Mouse (Mus musculus): ENCODE measurements around the gene Vmo1. TPM values are rescaled to one million over a fixed set of nuclear protein-coding genes. Genes with fewer than 3 reads are reported as not detected.
"Not testable (repeated sequence)": the region's sequence is repeated elsewhere in the genome, so short reads cannot be mapped to it uniquely, and the experiment has no call there.

Gene Vmo1
- polyA plus RNA-seq, 1 experiment from 2014 or later, result 0.66 TPM

DNA sequence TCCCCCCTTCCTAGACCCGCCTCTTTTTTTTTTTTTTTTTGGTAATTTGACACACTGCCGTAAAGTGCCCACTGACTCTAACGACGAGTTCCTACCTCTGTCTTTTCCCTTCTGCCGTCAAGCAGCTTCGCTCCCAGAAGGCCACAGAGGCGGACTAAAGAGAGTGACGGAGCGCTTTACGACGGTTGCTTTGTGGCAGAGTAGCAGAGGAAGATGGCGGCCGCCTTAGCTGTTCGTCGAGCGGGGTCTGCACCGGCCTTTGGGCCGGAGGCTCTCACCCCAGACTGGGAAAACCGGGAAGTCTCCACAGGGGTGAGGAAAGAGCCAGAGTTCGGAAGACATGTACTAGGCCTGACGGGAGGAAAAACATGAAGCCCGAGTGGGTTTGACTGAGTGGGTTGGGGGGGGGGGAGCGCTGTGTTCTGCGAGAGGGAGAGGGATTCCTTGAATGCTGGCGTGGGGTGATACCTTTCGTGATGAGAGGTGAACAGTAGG is 10.8 kb upstream of the Vmo1 start, which contains the start of gene Psmb6:
Gene Psmb6, plus strand, starts transcription at position 184 of the 495 bp plus-strand sequence.
- Histone ChIP-seq H3K27me3 (ENCODE audit: insufficient read depth, low read length) (no peaks in the 10 kb centered on the region), H3K27ac (no peak within 1 kb of the TSS; the same call in 1 of the 2 replicates), H3K9me3 (replicated peaks; ENCODE audit: low read length) (no peaks in the 10 kb centered on the region), H3K4me3 (replicated peaks; ENCODE audit: low read depth, low read length) (peak within 1 kb of the TSS; percentile 77), H3K36me3 (ENCODE audit: insufficient read depth, low read length) (peaks cover 23% of the 10 kb centered on the region), H3K4me1 (replicated peaks; ENCODE audit: insufficient read depth, low read length) (peaks cover 5% of the 10 kb centered on the region; the same call in 1 of the 2 replicates), H3K9ac (ENCODE audit: low read depth, low read length) (peak within 1 kb of the TSS; percentile 75), H3K4me2 (ENCODE audit: low read length) (peak within 1 kb of the TSS; percentile 73)
- TF ChIP-seq CTCF (IDR thresholded peaks at IDR 0.05; ENCODE audit: low read depth), result no peak
- WGBS, result under 1% methylated on average over 25 of the region's 26 CpGs
- DNase-seq (ENCODE audit: low spot score) (peak; percentile 99), ATAC-seq (replicated peaks; ENCODE audit: low FRiP score, low read depth) (peak; percentile 93)

DNA sequence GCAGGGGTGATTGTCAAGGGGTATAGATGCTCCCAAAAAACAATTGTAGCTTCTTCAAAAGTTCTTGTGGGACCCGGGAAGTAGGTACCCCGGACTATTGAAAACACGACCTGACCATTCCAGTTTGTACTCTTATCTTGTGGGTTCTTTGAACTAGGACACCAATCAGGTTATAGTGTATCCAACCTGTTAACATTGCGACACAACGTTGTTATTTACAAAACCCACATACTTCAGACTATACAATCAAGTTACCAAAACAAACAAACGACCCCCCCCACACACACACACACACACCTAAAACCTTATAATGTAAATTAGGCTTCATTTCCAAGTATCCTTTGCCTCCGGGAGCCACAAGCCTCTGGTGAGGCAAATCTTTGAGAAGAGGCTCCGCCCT is 10.4 kb upstream of the Vmo1 start:
- Histone ChIP-seq H3K4me2 (ENCODE audit: low read length) (peak overlapping the region; percentile 48), H3K4me1 (replicated peaks; ENCODE audit: insufficient read depth, low read length) (peaks cover 5% of the 10 kb centered on the region; the same call in 1 of the 2 replicates), H3K27me3 (ENCODE audit: insufficient read depth, low read length) (no peaks in the 10 kb centered on the region), H3K9me3 (replicated peaks; ENCODE audit: low read length) (no peaks in the 10 kb centered on the region), H3K4me3 (replicated peaks; ENCODE audit: low read depth, low read length) (peak overlapping the region; percentile 77), H3K27ac (no peak overlapping the region), H3K9ac (ENCODE audit: low read depth, low read length) (peak overlapping the region; percentile 31; the same call in 1 of the 2 replicates), H3K36me3 (ENCODE audit: insufficient read depth, low read length) (peaks cover 23% of the 10 kb centered on the region)
- DNase-seq (ENCODE audit: low spot score) (no peak), ATAC-seq (replicated peaks; ENCODE audit: low FRiP score, low read depth) (no peak)
- WGBS, result 7% methylated on average over 8 of the region's 8 CpGs
- no peak for TF ChIP-seq CTCF (IDR thresholded peaks at IDR 0.05; ENCODE audit: low read depth)

GRCm38 (mm10) chr11:70523306-70523989 is 9.0 kb upstream of the Vmo1 start:
- WGBS, result 84% methylated on average over 8 of the region's 8 CpGs
- peak; percentile 32; the same call in 1 of the 2 replicates for TF ChIP-seq CTCF (IDR thresholded peaks at IDR 0.05; ENCODE audit: low read depth)
- ATAC-seq (replicated peaks; ENCODE audit: low FRiP score, low read depth); H3K4me1 ChIP-seq (replicated peaks; ENCODE audit: insufficient read depth, low read length); H3K4me2 ChIP-seq (ENCODE audit: low read length); H3K9ac ChIP-seq (ENCODE audit: low read depth, low read length); DNase-seq (ENCODE audit: low spot score); H3K4me3 ChIP-seq (replicated peaks; ENCODE audit: low read depth, low read length); H3K27ac ChIP-seq; H3K9me3 ChIP-seq (replicated peaks; ENCODE audit: low read length); H3K27me3 ChIP-seq (ENCODE audit: insufficient read depth, low read length): not testable (repeated sequence)
- H3K36me3 ChIP-seq (ENCODE audit: insufficient read depth, low read length), result peaks cover 20% of the 10 kb centered on the region

DNA sequence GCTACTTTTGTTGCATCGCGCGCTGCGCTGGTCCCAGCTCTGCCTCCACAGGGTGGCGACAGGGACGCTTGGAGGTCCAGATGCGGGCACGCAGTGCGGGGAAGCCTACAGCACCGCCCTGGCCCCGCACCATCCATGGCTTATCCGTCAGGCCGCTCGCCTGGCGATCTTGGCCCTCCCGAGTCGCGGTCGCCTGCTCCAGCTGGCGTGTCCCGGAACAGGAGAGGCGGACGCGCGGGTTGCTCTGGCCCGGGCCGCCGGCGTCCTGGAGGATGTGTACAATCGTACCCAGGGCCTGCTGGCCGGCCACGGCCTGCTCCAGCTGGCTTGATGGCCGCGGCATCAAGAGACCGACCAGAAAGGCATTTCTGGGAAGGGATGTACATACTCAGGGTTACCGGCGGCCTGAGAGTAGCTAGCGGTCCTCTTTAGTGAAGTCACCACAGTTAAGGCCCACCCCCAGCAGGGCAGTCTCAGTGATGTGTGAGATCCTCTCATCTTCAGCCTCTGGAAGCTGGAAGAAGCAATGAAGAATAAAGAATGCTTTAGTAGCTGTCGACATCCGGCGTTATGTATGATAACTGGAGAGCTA is 5.9 kb upstream of the Vmo1 start:
- H3K27me3 ChIP-seq (ENCODE audit: insufficient read depth, low read length), result no peaks in the 10 kb centered on the region
- peak overlapping the region; percentile 35 for H3K4me3 ChIP-seq (replicated peaks; ENCODE audit: low read depth, low read length)
- no peaks in the 10 kb centered on the region for H3K9me3 ChIP-seq (replicated peaks; ENCODE audit: low read length)
- ATAC-seq (replicated peaks; ENCODE audit: low FRiP score, low read depth) (peak; percentile 58), DNase-seq (ENCODE audit: low spot score) (peak; percentile 81)
- WGBS, result 7% methylated on average over 41 of the region's 41 CpGs
- peak overlapping the region; percentile 60 for H3K4me2 ChIP-seq (ENCODE audit: low read length)
- no peaks in the 10 kb centered on the region for H3K4me1 ChIP-seq (replicated peaks; ENCODE audit: insufficient read depth, low read length)
- H3K9ac ChIP-seq (ENCODE audit: low read depth, low read length), result peak overlapping the region; percentile 60
- TF ChIP-seq CTCF (IDR thresholded peaks at IDR 0.05; ENCODE audit: low read depth), result peak; percentile 42; the same call in 1 of the 2 replicates
- H3K36me3 ChIP-seq (ENCODE audit: insufficient read depth, low read length), result no peaks in the 10 kb centered on the region
- H3K27ac ChIP-seq, result peak overlapping the region; percentile 83

GRCm38 (mm10) chr11:70518923-70519322 is 4.5 kb upstream of the Vmo1 start, which contains the start of gene Gltpd2:
Gltpd2 (plus strand) TSS chr11:70519196.
- Histone ChIP-seq H3K4me1 (replicated peaks; ENCODE audit: insufficient read depth, low read length) (no peaks in the 10 kb centered on the region), H3K27ac (peak within 1 kb of the TSS; percentile 83), H3K4me2 (ENCODE audit: low read length) (peak within 1 kb of the TSS; percentile 60), H3K9ac (ENCODE audit: low read depth, low read length) (peak within 1 kb of the TSS; percentile 60), H3K4me3 (replicated peaks; ENCODE audit: low read depth, low read length) (peak within 1 kb of the TSS; percentile 35), H3K36me3 (ENCODE audit: insufficient read depth, low read length) (no peaks in the 10 kb centered on the region), H3K9me3 (replicated peaks; ENCODE audit: low read length) (no peaks in the 10 kb centered on the region), H3K27me3 (ENCODE audit: insufficient read depth, low read length) (no peaks in the 10 kb centered on the region)
- ATAC-seq (replicated peaks; ENCODE audit: low FRiP score, low read depth) (no peak), DNase-seq (ENCODE audit: low spot score) (no peak)
- TF ChIP-seq CTCF (IDR thresholded peaks at IDR 0.05; ENCODE audit: low read depth), result no peak
- 83% methylated on average over 10 of the region's 10 CpGs for WGBS

- no peak overlapping the region for H3K4me3 ChIP-seq (replicated peaks; ENCODE audit: low read depth, low read length)
- H3K27ac ChIP-seq, result no peak overlapping the region
- DNase-seq (ENCODE audit: low spot score), result no peak
- H3K9ac ChIP-seq (ENCODE audit: low read depth, low read length), result no peak overlapping the region
- H3K27me3 ChIP-seq (ENCODE audit: insufficient read depth, low read length), result no peaks in the 10 kb centered on the region
- H3K4me1 ChIP-seq (replicated peaks; ENCODE audit: insufficient read depth, low read length), result no peaks in the 10 kb centered on the region
- H3K4me2 ChIP-seq (ENCODE audit: low read length), result no peak overlapping the region
- no peak for ATAC-seq (replicated peaks; ENCODE audit: low FRiP score, low read depth)
- TF ChIP-seq CTCF (IDR thresholded peaks at IDR 0.05; ENCODE audit: low read depth), result no peak
- no peaks in the 10 kb centered on the region for H3K36me3 ChIP-seq (ENCODE audit: insufficient read depth, low read length)
- H3K9me3 ChIP-seq (replicated peaks; ENCODE audit: low read length), result no peaks in the 10 kb centered on the region
- WGBS, result 70% methylated on average over 1 of the region's 1 CpGs
Observed at GRCm38 (mm10) chr11:70518436-70518835, 4.0 kb upstream of the Vmo1 start.
